In the genomic region with DNA sequence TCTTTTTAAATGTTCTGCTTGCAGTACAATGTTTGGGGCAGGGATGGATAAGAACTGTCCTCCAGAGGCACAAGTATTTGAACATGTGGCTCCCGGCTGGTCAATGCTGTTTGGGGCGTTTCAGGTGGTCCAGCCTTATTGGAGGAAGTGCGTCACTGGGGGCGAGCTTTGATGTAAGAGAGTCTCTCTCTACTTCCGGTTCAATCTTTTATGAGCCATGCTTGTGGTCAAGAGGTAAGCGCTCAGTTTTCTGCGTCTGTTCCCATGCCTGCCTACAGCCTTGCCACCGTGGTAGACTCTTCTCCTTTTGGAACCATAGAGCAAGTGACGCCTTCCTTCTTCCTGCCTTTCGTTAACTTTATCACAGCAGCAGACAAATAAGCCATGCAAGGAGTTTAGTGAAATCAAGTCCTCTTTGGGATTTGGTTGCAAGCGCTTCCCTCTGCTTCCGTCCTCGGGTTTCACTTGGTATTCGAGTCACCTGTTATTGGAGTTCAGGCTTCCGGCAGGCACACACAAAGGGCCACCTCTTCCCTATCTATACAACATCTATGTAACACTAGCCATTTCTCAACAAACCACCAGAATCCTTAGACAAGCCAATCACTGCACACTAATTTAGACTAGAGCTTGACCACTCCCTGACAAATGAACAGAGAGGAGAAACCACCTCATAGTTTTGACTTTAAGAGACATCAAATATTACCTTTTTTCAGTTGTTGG, we compare ENCODE assay signal across 32 mouse cellular contexts. TPM values are rescaled to one million over a fixed set of nuclear protein-coding genes. Genes with fewer than 3 reads are reported as not detected.
DNase-seq lines count a peak whose midpoint lies in the region; ATAC-seq and TF ChIP-seq lines count a peak whose summit lies in the region.
"Had no signal": no experiment of that assay in that cellular context is flagged by ENCODE, and none has a peak within 500 bp of the region (broad histone marks: within the 10 kb centered on the region; RNA-seq: fewer than 3 reads in every experiment).

No protein-coding gene starts in this region.

- TF ChIP-seq EP300 in liver, postnatal 0 days (IDR thresholded peaks at IDR 0.05; ENCODE audit: low read depth): no peak

- 0 out of 2 replicates have a peak overlapping the region, but pooled peaks have one; percentile 10 for H3K4me2 ChIP-seq in liver, postnatal 0 days (ENCODE audit: low read depth, low read length)
- H3K4me2 ChIP-seq in liver, embryonic 12.5 days: no peak overlapping the region
- H3K4me2 ChIP-seq: heart, embryonic 11.5 days; hindbrain, embryonic 14.5 days; limb, embryonic 12.5 days; midbrain, embryonic 13.5 days; neural tube, embryonic 15.5 days; stomach, embryonic 15.5 days had no signal

- no peaks in the 10 kb centered on the region for H3K27me3 ChIP-seq in liver, postnatal 0 days (ENCODE audit: insufficient read depth, low read length)
- no peaks in the 10 kb centered on the region for H3K27me3 ChIP-seq in liver, embryonic 12.5 days (replicated peaks)
- no peaks in the 10 kb centered on the region for H3K27me3 ChIP-seq in midbrain, embryonic 10.5 days (ENCODE audit: low read depth, poor library complexity, severe bottlenecking)
- H3K27me3 ChIP-seq: limb, embryonic 12.5 days; midbrain, embryonic 13.5 days; neural tube, embryonic 15.5 days; Patski; stomach, embryonic 15.5 days had no signal

- H3K9ac ChIP-seq in liver, postnatal 0 days (replicated peaks): no peak overlapping the region
- no peak overlapping the region for H3K9ac ChIP-seq in liver, embryonic 12.5 days
- H3K9ac ChIP-seq: hindbrain, embryonic 14.5 days; limb, embryonic 12.5 days; midbrain, embryonic 13.5 days; neural tube, embryonic 15.5 days; stomach, embryonic 15.5 days had no signal

- H3K4me3 ChIP-seq in liver, postnatal 0 days (ENCODE audit: low read depth, low read length): no peak overlapping the region
- H3K4me3 ChIP-seq in liver, embryonic 12.5 days: no peak overlapping the region
- no peak overlapping the region for H3K4me3 ChIP-seq in midbrain, embryonic 10.5 days
- H3K4me3 ChIP-seq: layer of hippocampus, adult 2 months; left cerebral cortex, adult 2 months; limb, embryonic 12.5 days; midbrain, embryonic 13.5 days; neural tube, embryonic 15.5 days; stomach, embryonic 15.5 days had no signal

- 57% methylated on average over 15 of the region's 15 CpGs for WGBS in liver, postnatal 0 days (ENCODE audit: insufficient replicate concordance)
- 58% methylated on average over 15 of the region's 15 CpGs for WGBS in liver, embryonic 12.5 days (ENCODE audit: insufficient replicate concordance)
- 90% methylated on average over 15 of the region's 15 CpGs for WGBS in midbrain, embryonic 10.5 days

- no peak for TF ChIP-seq CTCF in liver, postnatal 0 days (IDR thresholded peaks at IDR 0.05; ENCODE audit: low read depth)

- no peak for ATAC-seq in liver, postnatal 0 days
- no peak for ATAC-seq in liver, embryonic 12.5 days
- no peak for ATAC-seq in erythroblast, adult 5-6 weeks (replicated peaks; ENCODE audit: low FRiP score, poor library complexity, severe bottlenecking)
- ATAC-seq: forebrain, embryonic 14.5 days; inflammation-experienced regulatory T-cells, adult 6 months; midbrain, embryonic 13.5 days; Patski had no signal

- H3K36me3 ChIP-seq in liver, postnatal 0 days (replicated peaks; ENCODE audit: insufficient read depth, low read length): no peaks in the 10 kb centered on the region
- no peaks in the 10 kb centered on the region for H3K36me3 ChIP-seq in liver, embryonic 12.5 days
- no peaks in the 10 kb centered on the region for H3K36me3 ChIP-seq in midbrain, embryonic 10.5 days
- H3K36me3 ChIP-seq: limb, embryonic 12.5 days; midbrain, embryonic 13.5 days; neural tube, embryonic 15.5 days; stomach, embryonic 15.5 days had no signal

- no peak overlapping the region for H3K27ac ChIP-seq in liver, postnatal 0 days (ENCODE audit: low read depth)
- no peak overlapping the region for H3K27ac ChIP-seq in liver, embryonic 12.5 days
- H3K27ac ChIP-seq in midbrain, embryonic 10.5 days (replicated peaks): no peak overlapping the region
- H3K27ac ChIP-seq: hindbrain, embryonic 14.5 days; layer of hippocampus, adult 2 months; left cerebral cortex, adult 2 months; limb, embryonic 12.5 days; midbrain, embryonic 13.5 days; neural tube, embryonic 15.5 days; stomach, embryonic 15.5 days had no signal

- no peaks in the 10 kb centered on the region for H3K9me3 ChIP-seq in liver, postnatal 0 days (ENCODE audit: low read length)
- no peaks in the 10 kb centered on the region for H3K9me3 ChIP-seq in liver, embryonic 12.5 days (replicated peaks)
- H3K9me3 ChIP-seq in midbrain, embryonic 10.5 days (replicated peaks): no peaks in the 10 kb centered on the region
- H3K9me3 ChIP-seq: limb, embryonic 12.5 days; midbrain, embryonic 13.5 days; neural tube, embryonic 15.5 days; stomach, embryonic 15.5 days had no signal

- peaks cover 6% of the 10 kb centered on the region; the same call in 1 of the 2 replicates for H3K4me1 ChIP-seq in liver, postnatal 0 days (ENCODE audit: insufficient read depth)
- H3K4me1 ChIP-seq in liver, embryonic 12.5 days: peaks cover 16% of the 10 kb centered on the region
- H3K4me1 ChIP-seq in midbrain, embryonic 10.5 days: no peaks in the 10 kb centered on the region
- H3K4me1 ChIP-seq: midbrain, embryonic 13.5 days; stomach, embryonic 15.5 days had no signal

- no peak for DNase-seq in liver, postnatal 0 days
- peak; percentile 42 for DNase-seq in R1 (ENCODE audit: low read depth, low spot score)
- peak; percentile 18 for DNase-seq in induced T-regulatory cell, adult 2 months (ENCODE audit: low read depth)
- no peak for DNase-seq in thymus, postnatal 4 days
- DNase-seq in midbrain, embryonic 10.5 days (ENCODE audit: low spot score): no peak
- DNase-seq: adrenal gland, postnatal 14 days; B cell, adult 2 months; cerebellum, adult 18-20 months; cerebellum, postnatal 14 days; gastrocnemius, postnatal 14 days; heart, adult 18-20 months; heart, postnatal 36 days; kidney, adult 11 months; kidney, postnatal 36 days; lung, adult 2 months; lung, postnatal 14 days; right cerebral cortex, postnatal 25 days; thymus, adult 18-20 months; thymus, postnatal 36 days had no signal

RNA-seq across cellular contexts. Expression of a gene that starts 37.3 kb away (rescaled TPM):
- 19.0 and 29.6 TPM in 2 replicates for polyA plus RNA-seq in liver, postnatal 0 days (2015; fragmentation: Nextera tagmentation; extraction: Ambion mirVana)
- polyA plus RNA-seq in liver, embryonic 12.5 days (2016; fragmentation: Nextera tagmentation; extraction: Ambion mirVana): 57.6 and 62.7 TPM in 2 replicates
- 34.4 and 44.7 TPM in 2 replicates for total RNA-seq in erythroblast, adult 5-6 weeks (2015; ENCODE audit: low replicate concordance)
- 22.3 and 29.1 TPM in 2 replicates for total RNA-seq in erythroblast, adult 5-6 weeks (2017; ENCODE audit: low replicate concordance)
- 151 and 164 TPM in 2 replicates for polyA plus RNA-seq in midbrain, embryonic 10.5 days (2016; fragmentation: Nextera tagmentation; extraction: Ambion mirVana)

Comparison
In these comparisons a context has a peak if more than half of its experiments do, and no peak if none do; other contexts are left out.
1. DNase-seq: peak in R1 (single experiment) and induced T-regulatory cell, adult 2 months (single experiment); none in liver, postnatal 0 days (single experiment), thymus, postnatal 4 days (single experiment) and midbrain, embryonic 10.5 days (single experiment).